Mouse (Mus musculus) urinary bladder, postnatal 0 days (tissue): ENCODE results near the gene Olfr287. TPM values are rescaled to one million over a fixed set of nuclear protein-coding genes. Genes with fewer than 3 reads are reported as not detected.

ENCODE experiments used
- polyA plus RNA-seq: library from polyadenylated mRNA; unstranded; fragments of >200 nt; fragmentation: Nextera tagmentation; extraction: Ambion mirVana; gene quantifications from 2 replicates; pipeline ENCODE4 v1.2.1, GENCODE M21; 2015

The Olfr287 gene
- not detected in 2 replicates for polyA plus RNA-seq

DNA sequence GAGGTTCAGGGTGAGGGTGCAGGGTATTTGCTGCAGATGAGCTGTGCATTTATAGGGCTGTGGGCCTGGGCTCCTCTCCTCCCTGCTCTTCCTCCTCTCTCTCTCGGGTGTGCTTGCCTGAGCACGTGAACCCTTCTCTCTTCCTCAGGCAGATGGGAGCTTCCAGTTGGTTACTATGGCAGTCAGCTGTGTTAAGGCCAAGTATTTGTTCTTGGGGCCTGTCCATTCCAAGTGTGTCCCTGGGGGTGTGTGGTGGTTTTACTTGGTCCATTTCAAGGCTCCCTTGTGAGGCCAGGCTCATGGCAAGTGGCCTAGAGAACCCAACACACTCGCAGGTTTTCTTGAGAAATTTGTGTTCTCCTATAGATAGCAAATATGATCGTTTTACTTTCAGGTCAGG, at the start of gene Olfr287, which contains the start of gene Gm44579:
TSS of gene Olfr287 (minus strand) at position 180 of the 400 bp plus-strand sequence.
TSS of gene Gm44579 (minus strand) at position 101 of the 400 bp plus-strand sequence.

DNA sequence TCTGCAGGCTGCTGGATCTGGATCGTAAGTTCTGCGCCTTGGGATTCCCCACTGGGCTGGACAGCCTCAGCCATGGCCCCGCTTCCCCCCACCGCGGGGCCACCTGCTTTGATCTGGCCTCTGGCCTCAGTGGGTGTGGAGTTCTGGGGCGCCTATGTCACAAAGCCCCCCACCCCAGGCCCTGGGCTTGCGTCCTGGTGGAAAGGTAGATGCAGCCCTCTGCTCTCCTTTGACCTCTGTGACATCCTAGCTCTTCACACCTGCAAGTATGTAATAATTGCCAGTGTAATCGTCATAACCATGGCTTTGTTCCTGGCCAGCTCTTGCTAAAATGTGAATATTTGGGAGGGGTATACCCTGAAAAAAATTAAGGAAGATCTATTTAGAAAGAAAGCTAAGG, 36.3 kb upstream of the Olfr287 start, which contains the start of gene H1fnt:
TSS of gene H1fnt (minus strand) at position 101 of the 400 bp plus-strand sequence.

DNA sequence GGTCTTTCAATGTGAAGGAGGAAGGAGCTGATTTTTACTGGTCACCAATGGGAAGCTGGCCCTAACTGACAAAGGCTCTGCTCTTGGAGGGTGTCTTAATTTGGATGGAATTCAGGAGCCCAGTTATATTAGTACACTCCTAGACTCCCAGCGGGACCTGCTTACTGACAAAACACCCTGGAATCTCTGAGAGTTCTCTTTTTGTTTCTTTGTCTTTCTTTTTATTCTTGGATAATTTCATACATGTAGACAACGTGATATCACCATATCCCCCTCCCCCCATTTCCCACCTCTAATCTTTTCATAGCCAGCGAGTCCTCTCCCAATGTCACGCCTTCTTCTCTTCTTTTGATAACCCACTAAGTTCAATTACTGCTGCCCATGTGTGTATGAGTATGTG, 13.5 kb upstream of the Olfr287 start, which contains the start of gene Olfr286:
TSS of gene Olfr286 (minus strand) at position 101 of the 400 bp plus-strand sequence.

DNA sequence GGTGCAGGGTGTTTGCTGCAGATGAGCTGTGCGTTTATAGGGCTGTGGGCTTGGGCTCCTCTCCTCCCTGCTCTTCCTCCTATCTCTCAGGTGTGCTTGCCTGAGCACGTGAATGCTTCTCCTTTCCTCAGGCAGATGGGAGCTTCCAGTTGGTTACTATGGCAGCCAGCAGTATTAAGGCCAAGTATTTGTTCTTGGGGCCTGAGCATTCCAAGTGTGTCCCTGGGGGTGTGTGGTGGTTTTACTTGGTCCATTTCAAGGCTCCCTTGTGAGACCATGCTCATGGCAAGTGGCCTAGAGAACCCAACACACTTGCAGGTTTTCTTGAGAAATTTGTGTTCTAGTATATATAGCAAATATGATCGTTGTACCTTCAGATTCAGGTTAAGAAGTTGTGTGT, 25.4 kb downstream of the Olfr287 start, which contains the start of gene Olfr288:
TSS of gene Olfr288 (minus strand) at position 101 of the 400 bp plus-strand sequence.

DNA sequence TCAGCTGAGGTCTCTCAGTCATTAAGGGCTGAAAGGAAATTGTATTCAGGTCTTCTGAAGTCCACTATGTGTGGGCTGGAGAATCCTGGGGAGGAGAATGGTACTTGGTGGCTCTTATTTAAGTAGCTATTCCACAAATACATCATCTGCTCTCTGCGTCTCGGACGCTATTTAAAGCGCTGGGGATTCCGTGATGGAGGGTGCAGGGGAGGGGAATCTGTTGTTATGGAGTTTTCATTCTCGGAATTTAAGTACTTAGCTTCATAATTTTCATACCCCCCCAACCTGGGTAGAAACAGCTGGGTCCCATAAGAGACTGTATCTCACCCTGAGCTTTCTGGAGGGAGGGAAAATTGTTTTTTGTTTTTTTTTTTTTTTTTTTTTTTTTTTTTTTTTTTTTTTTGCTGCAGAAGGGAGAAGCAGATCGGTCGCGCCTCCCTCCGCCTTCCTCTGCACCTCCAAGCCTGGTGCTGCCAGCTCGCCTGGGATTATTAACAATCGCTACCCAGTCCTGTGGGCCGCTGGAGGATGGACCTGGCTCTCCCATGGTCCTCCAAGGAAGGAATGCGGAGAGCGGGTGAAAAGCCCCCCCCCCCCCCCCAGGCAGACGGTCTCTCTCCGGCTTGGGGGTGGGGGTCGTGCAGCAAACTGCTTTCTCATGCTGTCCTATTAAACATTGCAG, 53.8 kb downstream of the Olfr287 start, which contains the start of gene Ccdc184:
TSS of gene Ccdc184 (plus strand) at position 196 of the 682 bp plus-strand sequence.

DNA sequence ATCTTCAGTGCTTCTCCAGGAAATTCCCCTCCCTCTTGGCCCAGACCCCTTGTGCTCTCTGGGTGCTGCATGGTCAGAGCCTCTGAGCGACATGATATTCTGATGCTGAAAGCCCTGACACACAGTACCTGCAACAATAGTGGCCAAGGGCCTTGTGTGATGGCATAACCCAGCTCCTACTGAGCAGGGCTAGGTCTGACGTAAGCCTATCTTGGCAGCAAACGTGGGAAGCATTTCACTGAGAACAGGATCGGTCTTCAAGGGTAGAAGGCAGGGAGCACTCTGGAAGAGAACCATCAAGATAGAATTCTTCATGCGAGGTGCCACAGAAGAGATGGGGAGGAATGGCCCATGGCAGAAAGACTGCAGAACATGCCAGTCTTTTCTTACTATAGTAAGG, 55.3 kb downstream of the Olfr287 start, which contains the start of gene Asb8:
TSS of gene Asb8 (minus strand) at position 101 of the 400 bp plus-strand sequence.

Other genes with a start within 250 kb of the Olfr287 start
- 0.24 and 0.35 TPM in 2 replicates for gene Col2a1, start 216.4 kb downstream of the Olfr287 start, polyA plus RNA-seq
- 32.0 and 34.6 TPM in 2 replicates for gene Pfkm, start 128.5 kb downstream of the Olfr287 start, polyA plus RNA-seq
- gene Senp1, start 127.3 kb downstream of the Olfr287 start, polyA plus RNA-seq: 13.6 and 15.7 TPM in 2 replicates
- gene Asb8, start 55.4 kb downstream of the Olfr287 start, polyA plus RNA-seq: 55.6 and 56.9 TPM in 2 replicates
- gene Ccdc184, start 53.9 kb downstream of the Olfr287 start, polyA plus RNA-seq: 0.98 and 1.1 TPM in 2 replicates
- not detected in 2 replicates for gene Olfr288, start 25.5 kb downstream of the Olfr287 start, polyA plus RNA-seq
- not detected in 2 replicates for gene Gm44579, start 79 bp downstream of the Olfr287 start, polyA plus RNA-seq
- not detected in 2 replicates for gene Olfr286, start 13.4 kb upstream of the Olfr287 start, polyA plus RNA-seq
- not detected in 2 replicates for gene H1fnt, start 36.2 kb upstream of the Olfr287 start, polyA plus RNA-seq
- 1.3 and 1.5 TPM in 2 replicates for gene Zfp641, start 75.1 kb upstream of the Olfr287 start, polyA plus RNA-seq
- not detected in 2 replicates for gene Olfr285, start 96.3 kb upstream of the Olfr287 start, polyA plus RNA-seq
- not detected in 2 replicates for gene Olfr284, start 119.9 kb upstream of the Olfr287 start, polyA plus RNA-seq
- not detected in 2 replicates for gene Olfr283, start 159.9 kb upstream of the Olfr287 start, polyA plus RNA-seq
- not detected in 2 replicates for gene Olfr282, start 210.2 kb upstream of the Olfr287 start, polyA plus RNA-seq
- not detected in 2 replicates for gene Olfr281, start 231.5 kb upstream of the Olfr287 start, polyA plus RNA-seq
- gene OR5BS1P, start 248.8 kb upstream of the Olfr287 start, polyA plus RNA-seq: not detected in 2 replicates